Mouse (Mus musculus) limb, embryonic 11.5 days (tissue): Measurements from ENCODE around the gene Larp6. TPM values are rescaled to one million over a fixed set of nuclear protein-coding genes. Genes with fewer than 3 reads are reported as not detected.

Experiments
- ATAC-seq: fragments of 200-750 bp; cut with Nextera tagmentation; 2 replicates; pipeline ENCODE4 v1.8.0; 2017; ENCODE audit warnings: low read depth; ENCODE audit not compliant: insufficient number of reproducible peaks, low FRiP score, low TSS enrichment
- DNase-seq: peaks from one replicate; pipeline ENCODE4 v3.0.0-alpha.2; 2015; ENCODE audit warnings: low spot score
- H3K27ac ChIP-seq: fragments of 300-500 bp; sonication (generic); replicated peaks from 2 replicates; pipeline ENCODE4 v1.5.1; 2014; ENCODE audit warnings: low read depth, mild to moderate bottlenecking, low read length
- H3K27me3 ChIP-seq: fragments of 300-500 bp; sonication (generic); 2 replicates; pipeline ENCODE4 v1.6.1; 2014; ENCODE audit warnings: mild to moderate bottlenecking, low read length, mixed read lengths; ENCODE audit not compliant: control insufficient read depth, insufficient read depth
- H3K36me3 ChIP-seq: fragments of 300-500 bp; sonication (generic); 2 replicates; pipeline ENCODE4 v1.6.1; 2014; ENCODE audit warnings: mild to moderate bottlenecking, low read length, moderate library complexity, mixed read lengths; ENCODE audit not compliant: control insufficient read depth, insufficient read depth
- H3K4me1 ChIP-seq: fragments of 300-500 bp; sonication (generic); 2 replicates; pipeline ENCODE4 v1.6.1; 2014; ENCODE audit warnings: low read length, mixed read lengths; ENCODE audit not compliant: control insufficient read depth, insufficient read depth
- H3K4me2 ChIP-seq: fragments of 300-500 bp; sonication (generic); 2 replicates; pipeline ENCODE4 v1.6.1; 2014; ENCODE audit warnings: low read depth, mild to moderate bottlenecking, moderate library complexity; ENCODE audit not compliant: severe bottlenecking
- H3K4me3 ChIP-seq: fragments of 300-500 bp; sonication (generic); 2 replicates; pipeline ENCODE4 v1.5.1; 2014; ENCODE audit warnings: low read depth, low read length
- H3K9ac ChIP-seq: fragments of 300-500 bp; sonication (generic); 2 replicates; pipeline ENCODE4 v1.6.1; 2014; ENCODE audit warnings: mild to moderate bottlenecking, low read length
- H3K9me3 ChIP-seq: fragments of 300-500 bp; sonication (generic); 2 replicates; pipeline ENCODE4 v1.6.1; 2016; ENCODE audit warnings: low read length; ENCODE audit not compliant: control insufficient read depth
- WGBS: fragments of 180-500 bp; shearing (Covaris S2); extraction: QIAGEN DNeasy Blood & Tissue Kit; methylation state at CpG from one replicate; pipeline ENCODE4 v1.1.7; 2014; 5-methylcytosine and 5-hydroxymethylcytosine counted together
- polyA plus RNA-seq: library from polyadenylated mRNA; unstranded; fragments of >200 nt; fragmentation: Nextera tagmentation; extraction: Ambion mirVana; gene quantifications from 2 replicates; pipeline ENCODE4 v1.2.1, GENCODE M21; 2014

Gene Larp6
- polyA plus RNA-seq, 1 experiment from 2014 or later = 1.3 TPM

GRCm38 (mm10) chr9:60756258-60756657 lies 43.5 kb downstream of the Larp6 start:
- WGBS = 39% methylated on average over 6 of the region's 6 CpGs

GRCm38 (mm10) chr9:60756866-60757740 lies 44.3 kb downstream of the Larp6 start:
- DNase-seq (no peak), ATAC-seq (no peak)
- H3K4me1 ChIP-seq = no peaks in the 10 kb centered on the region
- H3K4me2 ChIP-seq = no peak overlapping the region
- H3K9ac ChIP-seq = no peak overlapping the region
- 79% methylated on average over 15 of the region's 15 CpGs for WGBS
- H3K4me3 ChIP-seq = no peak overlapping the region
- H3K36me3 ChIP-seq = no peaks in the 10 kb centered on the region
- H3K9me3 ChIP-seq = no peaks in the 10 kb centered on the region
- H3K27ac ChIP-seq = no peak overlapping the region
- H3K27me3 ChIP-seq = no peaks in the 10 kb centered on the region

More at GRCm38 (mm10) chr9:60756258-60756657, 43.5 kb downstream of the Larp6 start:
- ATAC-seq (no peak), DNase-seq (peak; percentile 79)
- Histone ChIP-seq H3K4me2 (no peak overlapping the region), H3K9ac (no peak overlapping the region), H3K27ac (no peak overlapping the region), H3K4me1 (no peaks in the 10 kb centered on the region), H3K36me3 (no peaks in the 10 kb centered on the region), H3K9me3 (no peaks in the 10 kb centered on the region), H3K4me3 (no peak overlapping the region), H3K27me3 (no peaks in the 10 kb centered on the region)

- WGBS = 23% methylated on average over 5 of the region's 5 CpGs
- ATAC-seq (no peak), DNase-seq (no peak)
- Histone ChIP-seq H3K27ac (no peak overlapping the region), H3K9me3 (no peaks in the 10 kb centered on the region), H3K9ac (no peak overlapping the region), H3K4me3 (no peak overlapping the region), H3K4me2 (no peak overlapping the region), H3K27me3 (no peaks in the 10 kb centered on the region), H3K4me1 (no peaks in the 10 kb centered on the region), H3K36me3 (no peaks in the 10 kb centered on the region)
Observed at GRCm38 (mm10) chr9:60757817-60758216, 45.0 kb downstream of the Larp6 start.

- ATAC-seq (no peak), DNase-seq (no peak)
- Histone ChIP-seq H3K4me1 (no peaks in the 10 kb centered on the region), H3K27ac (no peak overlapping the region), H3K27me3 (no peaks in the 10 kb centered on the region), H3K9ac (no peak overlapping the region), H3K36me3 (no peaks in the 10 kb centered on the region), H3K4me3 (no peak overlapping the region), H3K9me3 (no peaks in the 10 kb centered on the region), H3K4me2 (no peak overlapping the region)
- 74% methylated on average over 10 of the region's 10 CpGs for whole genome bisulfite sequencing
Observed at GRCm38 (mm10) chr9:60759436-60760007, 46.7 kb downstream of the Larp6 start.

GRCm38 (mm10) chr9:60765181-60765580 lies 52.4 kb downstream of the Larp6 start:
- Histone ChIP-seq H3K4me3 (no peak overlapping the region), H3K4me2 (no peak overlapping the region), H3K36me3 (no peaks in the 10 kb centered on the region), H3K9me3 (no peaks in the 10 kb centered on the region), H3K27me3 (no peaks in the 10 kb centered on the region), H3K9ac (no peak overlapping the region), H3K4me1 (no peaks in the 10 kb centered on the region; the same call in 1 of the 2 replicates), H3K27ac (no peak overlapping the region)
- 12% methylated on average over 2 of the region's 2 CpGs for WGBS
- DNase-seq = no peak
- no peak for ATAC-seq

GRCm38 (mm10) chr9:60768393-60768792 lies 55.6 kb downstream of the Larp6 start:
- Histone ChIP-seq H3K9me3 (no peaks in the 10 kb centered on the region), H3K36me3 (no peaks in the 10 kb centered on the region), H3K4me2 (no peak overlapping the region), H3K9ac (no peak overlapping the region), H3K4me1 (no peaks in the 10 kb centered on the region; the same call in 1 of the 2 replicates), H3K4me3 (no peak overlapping the region), H3K27ac (no peak overlapping the region), H3K27me3 (no peaks in the 10 kb centered on the region)
- DNase-seq (no peak), ATAC-seq (no peak)
- 89% methylated on average over 9 of the region's 9 CpGs for WGBS

- DNase-seq (no peak), ATAC-seq (no peak)
- H3K4me3 ChIP-seq = no peak overlapping the region
- no peak overlapping the region for H3K4me2 ChIP-seq
- H3K27ac ChIP-seq = no peak overlapping the region
- WGBS = 77% methylated on average over 6 of the region's 6 CpGs
- no peak overlapping the region for H3K9ac ChIP-seq
- H3K36me3 ChIP-seq = no peaks in the 10 kb centered on the region
- no peaks in the 10 kb centered on the region for H3K27me3 ChIP-seq
- no peaks in the 10 kb centered on the region; the same call in 1 of the 2 replicates for H3K4me1 ChIP-seq
- no peaks in the 10 kb centered on the region for H3K9me3 ChIP-seq
Observed at GRCm38 (mm10) chr9:60769711-60770111, 56.9 kb downstream of the Larp6 start.

- Histone ChIP-seq H3K36me3 (no peaks in the 10 kb centered on the region), H3K9ac (no peak overlapping the region), H3K27ac (no peak overlapping the region), H3K4me2 (no peak overlapping the region), H3K9me3 (no peaks in the 10 kb centered on the region), H3K4me3 (no peak overlapping the region), H3K4me1 (no peaks in the 10 kb centered on the region), H3K27me3 (no peaks in the 10 kb centered on the region)
- DNase-seq (no peak), ATAC-seq (no peak)
- WGBS = 85% methylated on average over 2 of the region's 2 CpGs
Observed at GRCm38 (mm10) chr9:60773713-60774112, 60.9 kb downstream of the Larp6 start.
